Mouse (Mus musculus) spleen, adult 2 months (tissue): ENCODE results near the gene Dnm1. TPM values are rescaled to one million over a fixed set of nuclear protein-coding genes. Genes with fewer than 3 reads are reported as not detected.

Source experiments
- DNase-seq, 2 experiments: peaks; one replicate each; pipeline versions ENCODE4 v3.0.0 to v3.0.0-alpha.2; 2012 to 2021; ENCODE audit warnings: low spot score in 2 of 2, low read depth in 1 of 2
- H3K27ac ChIP-seq: fragments of 200-500 bp; 2 replicates; pipeline ENCODE4 v1.5.1; 2012; ENCODE audit warnings: low read length, inconsistent platforms; ENCODE audit not compliant: insufficient read depth
- H3K27me3 ChIP-seq: fragments of 200-500 bp; 2 replicates; pipeline ENCODE4 v1.6.1; 2012; ENCODE audit warnings: mild to moderate bottlenecking, moderate library complexity, low read length, inconsistent platforms; ENCODE audit not compliant: control insufficient read depth, insufficient read depth
- H3K36me3 ChIP-seq: fragments of 200-500 bp; 2 replicates; pipeline ENCODE4 v1.6.1; 2012; ENCODE audit warnings: mild to moderate bottlenecking, low read length, inconsistent platforms; ENCODE audit not compliant: control insufficient read depth, insufficient read depth
- H3K4me1 ChIP-seq: fragments of 200-500 bp; 2 replicates; pipeline ENCODE4 v1.6.1; 2011; ENCODE audit warnings: inconsistent platforms; ENCODE audit not compliant: control insufficient read depth, insufficient read depth, insufficient read length
- H3K4me3 ChIP-seq: fragments of 200-500 bp; 2 replicates; pipeline ENCODE4 v1.5.1; 2011; ENCODE audit warnings: mild to moderate bottlenecking, inconsistent platforms; ENCODE audit not compliant: insufficient read depth, insufficient read length; ENCODE audit errors: extremely low read depth
- CTCF ChIP-seq: fragments of 200-500 bp; IDR thresholded peaks from 2 replicates; pipeline ENCODE4 v1.5.1; 2011; ENCODE audit warnings: mild to moderate bottlenecking, inconsistent platforms; ENCODE audit not compliant: insufficient read depth, insufficient read length, insufficient replicate concordance; ENCODE audit errors: extremely low read depth
- POLR2A ChIP-seq: fragments of 200-500 bp; IDR thresholded peaks from 2 replicates; pipeline ENCODE4 v1.6.1; 2011; ENCODE audit warnings: low read depth, low read length, inconsistent platforms
- WGBS: fragments of 180-500 bp; shearing (Covaris S2); methylation state at CpG from one replicate; pipeline ENCODE4 v1.1.7; 2018; 5-methylcytosine and 5-hydroxymethylcytosine counted together
- polyA plus RNA-seq: library from polyadenylated mRNA; depleted of rRNA; stranded (reverse); fragments of >200 nt; gene quantifications from 2 replicates; pipeline ENCODE4 v1.2.3, GENCODE M21; 2012

Dnm1 gene
- polyA plus RNA-seq, 1 experiment: 22.1 TPM

GRCm38 (mm10) chr2:32348311-32348710, 4.8 kb downstream of the Dnm1 start:
- Histone ChIP-seq H3K27ac (no peak overlapping the region), H3K4me1 (peaks cover 5% of the 10 kb centered on the region; the same call in 1 of the 2 replicates), H3K27me3 (peaks cover 10% of the 10 kb centered on the region), H3K4me3 (no peak overlapping the region), H3K36me3 (no peaks in the 10 kb centered on the region)
- TF ChIP-seq CTCF (no peak), POLR2A (no peak)
- no peak for DNase-seq
- 82% methylated on average over 11 of the region's 11 CpGs for WGBS

- 79% methylated on average over 6 of the region's 6 CpGs for WGBS
- Histone ChIP-seq H3K27ac (no peak overlapping the region), H3K4me1 (no peaks in the 10 kb centered on the region), H3K4me3 (no peak overlapping the region), H3K36me3 (no peaks in the 10 kb centered on the region), H3K27me3 (0 out of 2 replicates have a peak, but pooled peaks cover 1% of the 10 kb centered on the region)
- no peak for DNase-seq
- TF ChIP-seq POLR2A: no peak
- no peak for TF ChIP-seq CTCF
These were observed 6.1 kb downstream of the Dnm1 start for GRCm38 (mm10) chr2:32347019-32347418.

GRCm38 (mm10) chr2:32344598-32345321, 8.4 kb downstream of the Dnm1 start:
- Histone ChIP-seq H3K27ac (no peak overlapping the region), H3K4me3 (no peak overlapping the region), H3K36me3 (no peaks in the 10 kb centered on the region), H3K27me3 (no peaks in the 10 kb centered on the region), H3K4me1 (no peaks in the 10 kb centered on the region)
- no peak for TF ChIP-seq CTCF
- no peak for TF ChIP-seq POLR2A
- 80% methylated on average over 14 of the region's 14 CpGs for WGBS
- DNase-seq: no peak

DNA sequence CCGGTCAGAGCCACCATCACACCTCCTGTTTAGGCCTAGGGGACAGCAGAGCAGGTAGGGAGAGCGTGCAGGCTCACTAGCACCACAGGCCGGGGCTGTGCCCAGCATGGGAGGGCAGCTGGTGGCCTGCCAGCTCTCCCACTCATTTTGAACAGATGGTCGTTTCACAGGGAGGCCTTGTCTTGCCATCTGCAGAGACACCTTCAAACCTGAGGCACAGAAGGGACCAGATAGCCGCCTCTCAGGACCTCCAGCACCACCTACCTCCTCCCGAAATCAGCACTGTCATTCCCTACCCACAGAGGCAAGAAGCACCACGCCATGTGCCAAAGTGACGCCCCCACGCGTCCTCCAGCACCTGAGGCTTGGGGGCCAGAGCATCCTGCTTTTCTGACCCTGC, 9.1 kb downstream of the Dnm1 start:
- H3K36me3 ChIP-seq: no peaks in the 10 kb centered on the region
- no peak overlapping the region for H3K4me3 ChIP-seq
- no peak for TF ChIP-seq POLR2A
- no peak for DNase-seq
- 73% methylated on average over 10 of the region's 10 CpGs for WGBS
- H3K27ac ChIP-seq: no peak overlapping the region
- H3K27me3 ChIP-seq: no peaks in the 10 kb centered on the region
- no peaks in the 10 kb centered on the region for H3K4me1 ChIP-seq

DNA sequence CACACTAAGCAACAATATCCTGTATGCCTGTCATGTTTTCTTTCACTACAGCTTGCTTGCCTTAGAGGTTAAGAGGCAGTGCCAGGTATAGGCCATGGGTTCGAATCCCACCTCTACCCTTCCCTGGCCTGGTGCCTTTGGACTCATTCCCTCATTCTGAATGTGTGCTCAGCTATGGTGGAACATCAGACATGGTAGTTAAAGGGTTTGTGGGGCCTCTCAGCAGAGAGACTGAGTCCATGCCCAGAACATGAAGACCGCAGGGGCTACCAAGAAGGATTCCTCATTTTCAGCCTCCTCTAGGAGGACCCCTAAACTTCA, 9.8 kb downstream of the Dnm1 start:
- H3K27me3 ChIP-seq: no peaks in the 10 kb centered on the region

DNA sequence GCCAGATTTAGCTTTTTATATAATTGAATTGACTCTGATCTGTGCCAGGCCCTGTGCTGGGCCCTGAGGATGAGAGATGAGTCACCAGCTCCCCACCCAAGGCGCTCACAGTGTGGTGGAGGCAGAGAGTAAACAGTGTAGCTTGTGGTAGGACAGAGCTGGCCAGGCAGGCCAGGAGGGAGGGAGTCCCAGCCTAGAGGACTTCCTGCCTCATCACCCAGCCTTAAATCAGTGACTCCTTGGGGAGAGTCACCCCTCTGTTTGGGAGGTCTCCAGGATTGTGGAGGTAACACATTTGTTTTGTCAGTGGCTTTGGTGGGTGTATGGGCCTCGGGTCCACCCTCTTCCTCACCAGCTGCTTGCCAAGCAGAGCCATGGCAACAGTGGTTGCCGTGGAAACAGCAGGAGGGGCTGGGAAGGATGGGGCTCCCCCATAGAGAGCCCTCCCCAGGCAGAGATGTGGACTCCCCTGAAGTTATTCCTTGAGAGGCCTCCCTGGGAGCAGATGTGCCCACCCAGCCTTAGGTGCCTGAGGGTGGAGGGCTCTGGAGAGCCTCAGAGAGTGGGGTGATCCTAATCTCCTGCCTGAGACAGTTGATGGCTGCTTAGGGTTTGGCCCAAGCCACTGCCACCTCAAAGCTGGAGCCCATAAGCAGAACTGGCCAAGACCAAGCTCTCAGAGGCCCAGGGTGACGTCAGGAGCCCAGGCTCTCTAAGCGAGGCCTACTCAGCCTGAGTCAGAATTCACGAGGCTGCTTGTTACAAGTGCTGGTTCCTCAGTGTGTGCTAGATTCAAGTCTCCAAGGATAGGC, 10.4 kb downstream of the Dnm1 start:
- Histone ChIP-seq H3K4me1 (no peaks in the 10 kb centered on the region), H3K27ac (no peak overlapping the region), H3K36me3 (no peaks in the 10 kb centered on the region), H3K4me3 (no peak overlapping the region), H3K27me3 (no peaks in the 10 kb centered on the region)
- no peak for TF ChIP-seq CTCF
- no peak for TF ChIP-seq POLR2A
- WGBS: 73% methylated on average over 6 of the region's 6 CpGs
- DNase-seq: no peak

More for the DNA sequence above, 9.8 kb downstream of the Dnm1 start:
- H3K4me3 ChIP-seq: no peak overlapping the region
- no peaks in the 10 kb centered on the region for H3K4me1 ChIP-seq
- H3K36me3 ChIP-seq: no peaks in the 10 kb centered on the region
- H3K27ac ChIP-seq: no peak overlapping the region
- no peak for DNase-seq
- WGBS: 97% methylated on average over 2 of the region's 2 CpGs
- no peak for TF ChIP-seq POLR2A
- no peak for TF ChIP-seq CTCF

DNA sequence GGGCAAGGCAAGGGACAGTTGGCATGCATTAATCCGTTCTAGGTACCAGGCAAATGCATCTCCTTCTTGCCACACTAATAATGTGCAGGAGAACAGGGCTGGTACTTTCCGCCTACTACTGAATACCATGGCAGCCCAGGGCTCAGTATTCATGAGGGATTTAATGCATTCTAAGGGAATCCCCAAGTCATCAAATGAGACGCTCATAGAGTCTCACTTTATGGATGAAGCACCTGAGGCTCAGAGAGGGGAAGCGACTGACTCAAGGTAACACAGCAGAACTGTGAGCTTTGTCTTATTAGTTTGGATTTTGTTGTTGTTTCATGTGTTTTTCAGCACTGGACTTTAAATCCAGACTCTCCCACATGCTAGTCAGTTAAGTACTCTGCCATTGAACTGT, 11.1 kb downstream of the Dnm1 start:
- Histone ChIP-seq H3K27me3 (no peaks in the 10 kb centered on the region), H3K36me3 (no peaks in the 10 kb centered on the region), H3K4me1 (no peaks in the 10 kb centered on the region), H3K27ac (no peak overlapping the region), H3K4me3 (no peak overlapping the region)
- no peak for TF ChIP-seq POLR2A
- no peak for TF ChIP-seq CTCF
- WGBS: 90% methylated on average over 4 of the region's 4 CpGs
- no peak for DNase-seq
